Mouse (Mus musculus): Measurements from ENCODE around the gene Jag2.

Jag2 gene

DNA sequence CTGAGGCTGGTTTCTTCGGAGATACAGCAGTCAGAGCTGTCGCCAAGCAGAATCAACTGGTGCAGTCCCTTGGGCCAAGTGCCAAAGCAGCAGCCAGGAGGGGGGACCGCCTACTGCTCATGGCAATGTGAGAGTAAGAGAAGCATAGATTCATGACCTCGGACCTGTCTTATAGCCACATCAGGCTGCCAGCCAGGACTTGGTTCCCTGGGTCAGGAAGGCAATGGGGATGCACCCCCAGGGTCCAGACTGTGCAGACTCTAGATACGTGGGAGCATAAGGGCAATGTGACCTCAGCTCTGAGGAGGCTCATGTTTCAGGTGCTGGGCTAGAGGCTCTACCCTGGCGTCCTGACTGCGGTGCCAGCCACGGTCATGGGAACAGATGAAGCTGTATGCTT lies 25.6 kb downstream of the Jag2 start:
- DNase-seq (ENCODE audit: low read depth, low spot score) = no peak

DNA sequence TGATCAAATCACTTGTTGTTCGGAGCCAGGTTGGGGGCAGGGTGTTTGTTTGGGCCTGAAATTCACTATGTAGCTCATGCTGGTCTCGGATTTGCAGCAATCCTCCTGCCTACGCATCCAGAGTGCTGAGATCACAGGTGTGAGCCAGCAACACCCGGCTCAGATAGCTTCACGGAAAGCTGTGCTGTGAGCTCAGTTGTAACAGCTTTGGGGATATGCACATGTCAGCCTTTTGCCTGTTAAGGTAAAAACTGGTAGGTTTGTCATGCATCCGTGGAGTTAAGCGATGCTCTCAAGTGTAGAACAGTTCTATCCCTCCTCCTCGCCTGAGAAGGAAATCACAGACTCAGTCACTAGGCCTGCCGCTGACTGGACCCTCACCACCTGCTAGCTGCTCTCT lies 28.9 kb downstream of the Jag2 start:
- DNase-seq (ENCODE audit: low read depth, low spot score) = no peak

DNA sequence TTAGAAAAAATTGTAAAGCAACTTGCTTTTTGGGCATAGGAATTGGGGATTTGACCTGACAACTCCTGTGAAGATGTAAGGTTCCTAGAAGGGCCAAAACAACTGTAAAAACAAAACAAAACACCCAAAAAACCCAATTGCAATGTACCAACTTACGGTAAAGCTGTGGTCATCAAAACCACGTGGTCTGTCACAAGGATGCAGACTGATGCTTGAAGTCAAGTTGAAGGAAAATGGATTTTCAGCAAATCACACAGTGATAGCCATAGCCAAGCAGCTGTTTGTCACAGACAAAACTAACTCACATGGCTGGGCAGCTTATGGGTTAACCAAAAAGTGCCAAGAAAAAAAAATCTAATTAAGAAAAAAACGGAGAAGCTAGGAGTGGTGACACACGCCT lies 30.6 kb downstream of the Jag2 start:
- no peak for DNase-seq (ENCODE audit: low read depth, low spot score)

- no peak for DNase-seq (ENCODE audit: low read depth, low spot score)
Observed at GRCm38 (mm10) chr12:112898351-112898750, 31.2 kb downstream of the Jag2 start.

- no peak for DNase-seq (ENCODE audit: low read depth, low spot score)
Observed at GRCm38 (mm10) chr12:112897522-112898212, 31.9 kb downstream of the Jag2 start.

- no peak for DNase-seq (ENCODE audit: low read depth, low spot score)
Observed at GRCm38 (mm10) chr12:112894969-112895368, 34.6 kb downstream of the Jag2 start.

DNA sequence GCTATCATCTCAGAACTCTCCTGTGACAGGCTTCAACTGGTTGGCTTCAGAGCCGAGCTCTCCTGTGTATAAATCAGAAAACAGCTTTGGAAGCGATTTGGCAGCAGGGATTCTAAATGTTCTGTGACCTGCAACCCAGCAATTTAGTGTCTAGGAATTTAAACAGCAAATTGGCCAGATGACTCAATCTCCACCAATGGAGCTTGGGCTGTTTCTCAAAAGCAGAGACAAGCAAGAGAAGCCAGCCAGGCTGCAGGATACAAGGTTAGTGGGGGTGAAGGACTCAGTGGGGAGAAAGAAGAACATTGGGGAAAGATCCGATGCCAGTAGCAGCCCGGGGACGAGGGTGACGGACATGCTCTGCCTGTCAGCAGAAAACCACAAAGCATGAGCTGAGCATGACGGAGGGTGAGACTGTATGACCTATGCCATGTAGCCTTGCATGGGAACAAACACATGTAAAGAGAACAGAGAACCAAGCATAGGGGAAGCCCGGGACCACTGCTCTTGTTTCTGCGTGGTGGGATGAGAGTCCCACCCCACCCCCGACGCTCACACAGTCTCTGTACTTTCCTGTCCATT lies 35.2 kb downstream of the Jag2 start:
- DNase-seq (ENCODE audit: low read depth, low spot score) = no peak

- DNase-seq (ENCODE audit: low read depth, low spot score) = no peak
Observed at GRCm38 (mm10) chr12:112885465-112885864, 44.1 kb downstream of the Jag2 start.

DNA sequence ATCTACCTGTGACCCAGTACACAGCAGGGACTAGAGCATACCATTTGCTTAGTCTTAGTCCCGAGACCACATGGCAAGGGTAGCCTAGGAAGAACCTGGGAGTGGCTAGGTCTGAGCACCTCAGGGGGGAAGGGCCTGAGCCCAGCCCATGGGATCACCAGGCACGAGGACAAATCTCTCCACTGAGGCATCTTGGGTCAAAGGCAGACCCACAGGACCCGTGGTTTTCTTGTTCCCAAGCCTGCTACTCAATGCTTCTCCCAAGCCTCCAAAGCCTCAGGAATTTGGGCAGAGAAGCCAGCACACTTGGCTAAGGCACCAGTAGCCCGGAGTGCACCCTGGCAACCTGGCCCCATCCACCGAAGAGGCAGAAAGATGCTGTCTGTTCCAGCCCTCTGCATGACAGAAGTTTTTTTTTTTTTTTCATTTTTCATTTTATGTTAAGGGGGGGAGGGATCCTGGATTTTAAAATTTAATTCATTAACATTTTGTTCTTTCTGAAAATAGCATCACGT lies 48.2 kb downstream of the Jag2 start:
- DNase-seq (ENCODE audit: low read depth, low spot score) = no peak

DNA sequence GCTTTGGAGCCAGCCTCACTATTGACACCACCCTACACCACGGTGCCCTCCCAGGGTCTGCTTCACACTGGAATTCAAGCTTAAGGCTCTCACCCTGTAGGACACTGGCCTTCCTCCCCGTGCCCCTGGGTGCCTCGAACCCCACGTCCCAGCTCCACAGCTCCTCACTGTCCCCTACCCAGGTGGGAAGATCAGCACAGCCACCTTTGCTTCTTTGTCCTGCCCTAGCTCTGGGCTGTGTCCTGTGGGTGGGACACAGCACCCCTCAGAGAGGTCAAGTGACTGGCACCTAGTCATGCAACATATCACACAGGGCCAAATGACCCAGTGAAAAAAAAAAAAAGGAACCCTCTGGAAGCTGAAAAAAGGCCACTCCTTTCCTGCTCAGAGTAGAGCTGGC lies 48.9 kb downstream of the Jag2 start:
- no peak for DNase-seq (ENCODE audit: low read depth, low spot score)

GRCm38 (mm10) chr12:112879731-112880130 lies 49.8 kb downstream of the Jag2 start:
- DNase-seq (ENCODE audit: low read depth, low spot score) = no peak

GRCm38 (mm10) chr12:112877607-112878020 lies 52.0 kb downstream of the Jag2 start:
- no peak for DNase-seq (ENCODE audit: low read depth, low spot score)

DNA sequence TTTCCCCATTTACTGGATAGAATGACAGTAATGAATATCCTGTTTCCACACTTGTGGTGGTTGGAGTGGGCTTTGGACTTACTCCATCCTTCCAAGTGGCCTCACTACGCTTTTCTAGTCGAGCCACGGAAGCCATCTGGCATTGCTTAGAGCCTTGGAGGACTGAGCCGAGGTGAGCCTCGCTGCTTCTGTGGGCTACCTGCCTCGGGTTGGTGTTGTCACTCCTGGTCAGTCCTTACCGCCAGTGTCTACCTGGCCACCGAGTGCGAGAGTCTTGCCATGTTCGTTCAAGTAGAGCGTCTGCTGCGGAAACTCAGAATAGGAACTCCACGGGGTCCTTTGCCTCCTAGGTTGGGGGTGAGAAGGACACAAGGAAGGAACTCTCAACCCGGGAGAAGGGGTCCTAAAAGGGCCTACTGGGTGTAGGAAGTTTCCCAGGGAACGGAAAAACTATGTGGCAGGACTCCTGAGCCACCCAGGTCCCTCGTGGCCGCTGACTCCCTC lies 52.5 kb downstream of the Jag2 start:
- no peak for DNase-seq (ENCODE audit: low read depth, low spot score)

- peak; percentile 21 for DNase-seq (ENCODE audit: low read depth, low spot score)
Observed at GRCm38 (mm10) chr12:112876332-112877072, 53.1 kb downstream of the Jag2 start.

GRCm38 (mm10) chr12:112875225-112876013 lies 54.2 kb downstream of the Jag2 start:
- peak; percentile 25 for DNase-seq (ENCODE audit: low read depth, low spot score)

DNA sequence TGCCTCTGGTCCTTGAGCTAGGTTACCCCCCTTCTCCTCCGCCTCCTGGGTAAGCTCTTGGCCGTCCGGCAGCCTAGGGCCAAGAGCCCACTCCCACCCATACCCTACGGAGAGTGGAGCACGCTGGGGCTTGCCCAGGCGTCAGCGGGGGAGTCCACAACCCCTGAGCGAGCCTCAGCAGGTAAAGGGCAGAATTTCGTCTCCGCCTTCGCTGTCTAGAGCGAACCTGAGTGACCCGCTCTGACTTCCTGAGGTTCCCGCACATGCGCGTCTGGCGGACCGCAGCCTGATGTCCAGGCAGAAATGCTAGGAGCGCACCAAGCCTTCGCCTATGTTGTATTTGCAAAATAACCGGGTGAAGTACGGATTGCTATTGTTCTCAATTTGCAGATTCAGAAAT lies 55.4 kb downstream of the Jag2 start:
- DNase-seq (ENCODE audit: low read depth, low spot score) = no peak

DNA sequence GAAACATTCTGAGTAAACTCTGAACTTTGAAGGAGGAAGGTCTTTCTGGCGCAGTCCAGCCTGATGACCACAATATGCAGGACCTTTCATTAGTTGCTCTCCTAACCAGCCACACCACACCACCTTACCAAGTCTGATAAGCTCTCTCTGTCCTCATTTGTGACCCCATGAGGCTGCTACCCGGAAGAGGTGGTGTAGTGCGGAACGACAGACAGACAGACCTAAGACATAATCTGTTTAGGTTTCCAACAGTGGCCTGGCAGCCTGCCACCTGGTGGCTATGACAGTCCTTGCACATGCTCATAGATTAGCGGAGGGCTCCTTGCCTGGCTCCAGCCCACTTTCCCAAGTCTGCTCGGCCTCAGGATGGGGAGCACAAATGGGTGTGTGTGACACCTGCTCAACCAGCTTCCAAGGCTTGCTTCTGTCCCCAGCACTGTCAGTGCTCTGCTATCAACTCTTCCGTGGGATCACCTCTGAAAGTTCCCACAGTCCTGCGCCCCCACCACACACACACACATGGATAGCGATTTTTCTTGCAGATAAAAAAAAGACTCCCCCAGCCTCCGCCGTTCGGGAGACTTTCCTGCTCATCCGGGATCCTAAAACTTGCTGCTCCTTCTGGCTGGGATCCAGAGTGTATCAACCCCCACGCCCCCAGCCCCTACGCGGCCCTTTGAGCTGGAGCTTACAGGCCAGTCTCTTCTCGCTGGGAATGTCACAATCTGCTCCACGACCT lies 56.0 kb downstream of the Jag2 start:
- no peak for DNase-seq (ENCODE audit: low read depth, low spot score)

DNA sequence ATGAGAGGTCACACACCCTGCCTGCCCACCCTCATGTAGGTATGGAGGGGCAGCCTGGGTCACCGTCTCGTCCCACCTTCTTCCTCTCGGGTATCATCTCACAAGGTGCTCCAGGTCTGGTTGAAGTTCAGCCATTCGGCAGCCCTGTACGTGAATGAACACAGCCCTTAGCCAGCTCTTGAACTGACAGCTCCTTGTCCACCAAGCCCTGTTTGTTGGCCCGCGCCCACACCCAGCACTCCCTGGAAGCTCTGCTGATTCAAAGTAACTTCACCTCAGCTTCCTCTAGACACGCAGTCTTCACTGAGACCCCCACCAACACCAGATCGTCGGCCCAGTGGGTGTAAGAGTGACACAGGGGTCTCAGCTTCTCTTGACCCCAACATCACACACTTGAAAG lies 56.6 kb downstream of the Jag2 start:
- DNase-seq (ENCODE audit: low read depth, low spot score) = no peak

DNA sequence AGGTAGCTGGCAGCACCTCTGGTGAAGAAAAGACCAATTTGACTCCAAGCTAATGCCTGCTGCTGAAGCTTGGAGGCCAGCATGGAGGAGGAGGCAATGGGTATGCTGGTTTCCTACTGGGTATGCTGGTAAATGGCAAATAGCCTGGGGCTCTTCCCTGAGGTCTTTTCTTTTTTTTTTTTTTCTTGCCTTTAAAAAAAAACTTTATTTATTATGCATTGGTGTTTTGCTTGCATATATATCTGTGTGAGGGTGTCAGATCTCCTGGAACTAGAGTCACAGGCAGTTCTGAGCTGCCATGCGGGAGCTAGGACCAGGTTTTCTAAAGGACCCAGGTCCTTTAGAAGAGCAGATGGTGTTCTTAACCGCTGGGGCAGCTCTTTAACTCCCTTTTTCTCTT lies 58.3 kb downstream of the Jag2 start:
- no peak for DNase-seq (ENCODE audit: low read depth, low spot score)

- no peak for DNase-seq (ENCODE audit: low read depth, low spot score)
Observed at GRCm38 (mm10) chr12:112870775-112871174, 58.8 kb downstream of the Jag2 start.

DNA sequence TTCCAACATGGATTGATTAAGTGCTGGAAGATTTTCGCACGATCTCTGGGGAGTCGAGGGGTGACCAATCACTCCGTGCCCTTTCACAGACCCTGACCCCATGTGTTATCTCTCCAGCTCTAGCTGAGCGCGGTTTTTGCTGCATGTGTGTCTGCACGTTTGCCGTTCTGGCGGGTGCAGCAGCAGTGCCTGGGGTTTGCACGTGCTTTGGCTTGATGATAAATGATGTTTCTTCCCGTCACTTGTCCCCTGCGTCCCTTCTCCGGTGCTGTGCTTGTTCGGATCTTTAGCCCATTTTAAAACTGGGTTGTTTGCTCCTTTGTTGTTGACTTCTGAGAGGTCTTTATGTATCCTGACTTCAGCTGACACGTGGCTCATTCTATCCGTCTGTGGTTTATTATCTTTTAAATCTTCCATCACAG lies 59.8 kb downstream of the Jag2 start:
- DNase-seq (ENCODE audit: low read depth, low spot score) = no peak
